Mouse (Mus musculus): ENCODE data around the gene Capn10. TPM values are rescaled to one million over a fixed set of nuclear protein-coding genes. Genes with fewer than 3 reads are reported as not detected.

Capn10 gene
- total and polyA plus RNA-seq, 3 experiments = 11.9 to 16.1 (median 15.9) TPM

DNA sequence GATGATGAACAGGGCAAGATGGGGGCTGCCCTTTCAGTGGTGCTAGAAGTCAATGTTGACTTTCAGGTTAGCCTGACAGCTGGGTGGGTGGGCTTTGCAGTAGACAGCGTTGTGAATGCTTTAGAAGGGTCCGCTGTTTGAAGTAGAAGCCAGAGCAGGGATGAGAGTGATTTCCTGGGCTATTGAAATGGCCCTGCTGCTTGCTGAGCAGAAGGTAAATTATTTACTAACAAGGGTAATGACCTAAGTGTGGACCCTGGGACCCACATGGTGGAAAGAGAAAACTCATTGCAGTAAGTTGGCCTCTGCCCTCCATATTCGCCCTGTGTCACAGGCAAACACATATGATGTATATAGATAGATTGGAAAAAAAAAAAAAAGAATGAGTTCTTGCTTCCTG is 2.3 kb downstream of the Capn10 start:
- Histone ChIP-seq H3K9me3 (replicated peaks; ENCODE audit: low read length) (no peaks in the 10 kb centered on the region), H3K4me2 (ENCODE audit: insufficient read depth, low read depth, poor library complexity, severe bottlenecking) (no peak overlapping the region), H3K36me3 (replicated peaks in 1 of 2; ENCODE audit: control insufficient read depth in 1 of 2, insufficient read depth in 1 of 2, low read length in 1 of 2) (peaks cover 27 to 40% of the 10 kb centered on the region in 2 experiments), H3K4me1 (ENCODE audit: control insufficient read depth in 1 of 2, insufficient read depth in 2 of 2) (peaks cover 9 to 25% of the 10 kb centered on the region in 2 experiments), H3K9ac (ENCODE audit: insufficient read depth, low read depth) (no peak overlapping the region), H3K27ac (ENCODE audit: insufficient read depth, low read depth) (no peak overlapping the region), H3K27me3 (replicated peaks) (no peaks in the 10 kb centered on the region), H3K4me3 (replicated peaks in 1 of 3; ENCODE audit: low read depth in 2 of 3, low read length in 2 of 3, poor library complexity in 1 of 3) (no peak overlapping the region), H3K79me2 (replicated peaks; ENCODE audit: control insufficient read depth, extremely low read depth, insufficient read depth, poor library complexity, severe bottlenecking) (peaks cover 4% of the 10 kb centered on the region)
- dilution Hi-C loops (cut with MboI; ENCODE audit: extremely low pct_ligation_motif_present, extremely low pct_unique_long_range_greater_than_20kb, low sequenced_read_pairs) (no loop called here), in situ Hi-C loops (cut with MboI; ENCODE audit: low pct_ligation_motif_present, low pct_unique_long_range_greater_than_20kb, low sequenced_read_pairs) (no loop called here)
- DNase-seq (ENCODE audit: extremely low read depth) = no peak
- TF ChIP-seq CHD2 (IDR thresholded peaks at IDR 0.05; ENCODE audit: low read length) (no peak), RAD21 (IDR thresholded peaks at IDR 0.05; ENCODE audit: low read depth, low read length) (no peak), UBTF (IDR thresholded peaks at IDR 0.05; ENCODE audit: low read depth, low read length) (no peak), CHD1 (IDR thresholded peaks at IDR 0.05; ENCODE audit: low read depth, low read length) (no peak), E2F4 (IDR thresholded peaks at IDR 0.05; ENCODE audit: insufficient replicate concordance, low read depth, low read length) (no peak)

DNA sequence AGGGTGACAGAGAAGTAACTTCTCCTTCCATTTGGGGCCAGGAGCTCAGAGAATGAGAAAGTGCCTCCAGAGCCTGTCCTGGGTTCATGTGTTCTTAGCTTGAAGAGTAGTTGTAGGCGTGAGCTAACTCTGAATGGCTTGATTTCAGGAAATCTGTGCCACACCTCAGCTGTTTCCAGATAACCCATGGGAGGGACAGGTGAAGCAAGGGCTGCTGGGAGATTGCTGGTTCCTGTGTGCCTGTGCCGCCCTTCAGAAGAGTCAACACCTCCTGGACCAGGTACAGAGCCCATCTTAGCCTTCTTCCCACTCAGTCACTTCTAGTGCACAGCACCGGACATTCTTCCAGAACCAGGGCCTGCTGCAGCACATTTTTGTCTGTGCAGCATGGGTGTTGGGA is 3.6 kb downstream of the Capn10 start:
- no peak for DNase-seq (ENCODE audit: extremely low read depth)
- Histone ChIP-seq H3K4me2 (ENCODE audit: insufficient read depth, low read depth, poor library complexity, severe bottlenecking) (no peak overlapping the region), H3K9ac (ENCODE audit: insufficient read depth, low read depth) (no peak overlapping the region), H3K4me3 (replicated peaks in 1 of 3; ENCODE audit: low read depth in 2 of 3, low read length in 2 of 3, poor library complexity in 1 of 3) (no peak overlapping the region), H3K4me1 (ENCODE audit: control insufficient read depth in 1 of 2, insufficient read depth in 2 of 2) (peaks cover 9 to 24% of the 10 kb centered on the region in 2 experiments), H3K27ac (ENCODE audit: insufficient read depth, low read depth) (no peak overlapping the region), H3K36me3 (replicated peaks in 1 of 2; ENCODE audit: control insufficient read depth in 1 of 2, insufficient read depth in 1 of 2, low read length in 1 of 2) (peaks cover 34 to 53% of the 10 kb centered on the region in 2 experiments), H3K27me3 (replicated peaks) (no peaks in the 10 kb centered on the region), H3K9me3 (replicated peaks; ENCODE audit: low read length) (no peaks in the 10 kb centered on the region), H3K79me2 (replicated peaks; ENCODE audit: control insufficient read depth, extremely low read depth, insufficient read depth, poor library complexity, severe bottlenecking) (peaks cover 4% of the 10 kb centered on the region)
- TF ChIP-seq RAD21 (IDR thresholded peaks at IDR 0.05; ENCODE audit: low read depth, low read length) = no peak
- no peak for TF ChIP-seq CTCF (conservative IDR thresholded peaks at IDR 0.05 in 1 of 2, IDR thresholded peaks at IDR 0.05 in 1 of 2; ENCODE audit: low read depth in 2 of 2, low read length in 2 of 2)
- TF ChIP-seq UBTF (IDR thresholded peaks at IDR 0.05; ENCODE audit: low read depth, low read length) = no peak
- no peak for TF ChIP-seq ZKSCAN1 (IDR thresholded peaks at IDR 0.05; ENCODE audit: borderline replicate concordance, low read depth, low read length)
- TF ChIP-seq EP300 (IDR thresholded peaks at IDR 0.05; ENCODE audit: low read length) = no peak
- no peak for TF ChIP-seq ELF1 (IDR thresholded peaks at IDR 0.05; ENCODE audit: low read depth, low read length)
- no peak for TF ChIP-seq CHD1 (IDR thresholded peaks at IDR 0.05; ENCODE audit: low read depth, low read length)
- no peak for TF ChIP-seq SMC3 (IDR thresholded peaks at IDR 0.05; ENCODE audit: low read depth, low read length)
- no peak for TF ChIP-seq TCF12 (IDR thresholded peaks at IDR 0.05; ENCODE audit: low read depth, low read length)
- no peak for TF ChIP-seq HCFC1 (IDR thresholded peaks at IDR 0.05; ENCODE audit: low read depth, low read length)
- in situ Hi-C loops (cut with MboI; ENCODE audit: low pct_ligation_motif_present, low pct_unique_long_range_greater_than_20kb, low sequenced_read_pairs) (no loop called here), dilution Hi-C loops (cut with MboI; ENCODE audit: extremely low pct_ligation_motif_present, extremely low pct_unique_long_range_greater_than_20kb, low sequenced_read_pairs) (no loop called here)

DNA sequence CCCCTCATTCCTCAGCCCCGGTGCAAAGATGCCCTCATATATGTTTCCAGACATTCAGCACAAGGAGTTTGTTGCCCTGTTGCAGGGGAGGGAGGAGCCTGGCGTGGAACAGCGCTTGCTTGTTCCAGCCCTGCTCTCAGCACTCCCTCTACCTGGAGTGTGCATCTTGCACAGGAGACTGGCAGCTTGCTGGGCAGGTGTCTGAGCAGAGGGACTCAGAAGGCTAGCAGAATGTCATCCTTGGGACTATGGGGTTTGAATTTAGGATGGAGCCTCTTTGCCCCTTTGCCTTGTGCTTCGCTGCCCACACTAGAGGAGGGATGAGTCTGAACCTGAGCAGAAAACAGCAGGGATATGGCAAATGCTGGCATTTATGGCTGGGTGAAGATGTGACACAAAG is 5.6 kb downstream of the Capn10 start:
- Histone ChIP-seq H3K79me2 (replicated peaks; ENCODE audit: control insufficient read depth, extremely low read depth, insufficient read depth, poor library complexity, severe bottlenecking) (peaks cover 4% of the 10 kb centered on the region), H3K4me3 (replicated peaks in 1 of 3; ENCODE audit: low read depth in 2 of 3, low read length in 2 of 3, poor library complexity in 1 of 3) (no peak overlapping the region), H3K36me3 (replicated peaks in 1 of 2; ENCODE audit: control insufficient read depth in 1 of 2, insufficient read depth in 1 of 2, low read length in 1 of 2) (peaks cover 50 to 73% of the 10 kb centered on the region in 2 experiments), H3K4me2 (ENCODE audit: insufficient read depth, low read depth, poor library complexity, severe bottlenecking) (no peak overlapping the region), H3K27ac (ENCODE audit: insufficient read depth, low read depth) (no peak overlapping the region), H3K9me3 (replicated peaks; ENCODE audit: low read length) (no peaks in the 10 kb centered on the region), H3K27me3 (replicated peaks) (no peaks in the 10 kb centered on the region), H3K4me1 (ENCODE audit: control insufficient read depth in 1 of 2, insufficient read depth in 2 of 2) (peaks cover 8 to 16% of the 10 kb centered on the region in 2 experiments), H3K9ac (ENCODE audit: insufficient read depth, low read depth) (no peak overlapping the region)
- dilution Hi-C loops (cut with MboI; ENCODE audit: extremely low pct_ligation_motif_present, extremely low pct_unique_long_range_greater_than_20kb, low sequenced_read_pairs) (no loop called here), in situ Hi-C loops (cut with MboI; ENCODE audit: low pct_ligation_motif_present, low pct_unique_long_range_greater_than_20kb, low sequenced_read_pairs) (loop anchor here (10.0 kb wide), 1 partner anchor 135 kb away; no protein-coding TSS in a partner anchor)
- no peak for DNase-seq (ENCODE audit: extremely low read depth)
- no peak for TF ChIP-seq UBTF (IDR thresholded peaks at IDR 0.05; ENCODE audit: low read depth, low read length)
- no peak for TF ChIP-seq EP300 (IDR thresholded peaks at IDR 0.05; ENCODE audit: low read length)
- TF ChIP-seq ZNF384 (IDR thresholded peaks at IDR 0.05; ENCODE audit: low read depth, low read length) = no peak

Data from CH12.LX (cell line).